12 mouse cellular contexts compared by ENCODE assay signal in genomic region chr8:91059086-91059578, GRCm38 (mm10). TPM values are rescaled to one million over a fixed set of nuclear protein-coding genes. Genes with fewer than 3 reads are reported as not detected.
DNase-seq lines count a peak whose midpoint lies in the region; ATAC-seq and TF ChIP-seq lines count a peak whose summit lies in the region.
"Had no signal": no experiment of that assay in that cellular context is flagged by ENCODE, and none has a peak within 500 bp of the region (broad histone marks: within the 10 kb centered on the region; RNA-seq: fewer than 3 reads in every experiment).

No protein-coding gene starts in this region.

- no peaks in the 10 kb centered on the region for H3K27me3 ChIP-seq in embryonic facial prominence, embryonic 13.5 days
- no peaks in the 10 kb centered on the region for H3K27me3 ChIP-seq in embryonic facial prominence, embryonic 10.5 days (replicated peaks; ENCODE audit: low read depth, poor library complexity, severe bottlenecking)
- H3K27me3 ChIP-seq in midbrain, embryonic 16.5 days (ENCODE audit: control insufficient read depth, insufficient read depth, low read depth, low read length), result no peaks in the 10 kb centered on the region
- H3K27me3 ChIP-seq in midbrain, embryonic 13.5 days, result no peaks in the 10 kb centered on the region

- H3K4me1 ChIP-seq in embryonic facial prominence, embryonic 13.5 days, result peaks cover 7% of the 10 kb centered on the region
- H3K4me1 ChIP-seq in embryonic facial prominence, embryonic 10.5 days, result peaks cover 9% of the 10 kb centered on the region; the same call in 1 of the 2 replicates
- H3K4me1 ChIP-seq in midbrain, embryonic 16.5 days (ENCODE audit: control insufficient read depth, insufficient read depth, low read length), result no peaks in the 10 kb centered on the region
- no peaks in the 10 kb centered on the region for H3K4me1 ChIP-seq in midbrain, embryonic 13.5 days (replicated peaks)

- H3K27ac ChIP-seq in embryonic facial prominence, embryonic 13.5 days, result no peak overlapping the region
- no peak overlapping the region for H3K27ac ChIP-seq in embryonic facial prominence, embryonic 10.5 days (replicated peaks)
- H3K27ac ChIP-seq in layer of hippocampus, adult 2 months, result 0 out of 2 replicates have a peak overlapping the region, but pooled peaks have one; percentile 1
- H3K27ac ChIP-seq in midbrain, embryonic 16.5 days (ENCODE audit: low read length), result no peak overlapping the region
- H3K27ac ChIP-seq in midbrain, embryonic 13.5 days, result no peak overlapping the region

- no peaks in the 10 kb centered on the region for H3K9me3 ChIP-seq in embryonic facial prominence, embryonic 13.5 days
- H3K9me3 ChIP-seq in embryonic facial prominence, embryonic 10.5 days, result no peaks in the 10 kb centered on the region
- H3K9me3 ChIP-seq in midbrain, embryonic 16.5 days (replicated peaks; ENCODE audit: control insufficient read depth, low read length, poor library complexity, severe bottlenecking), result no peaks in the 10 kb centered on the region
- H3K9me3 ChIP-seq in midbrain, embryonic 13.5 days, result no peaks in the 10 kb centered on the region

- TF ChIP-seq CTCF in layer of hippocampus, adult 2 months (conservative IDR thresholded peaks at IDR 0.05), result no peak

- no peak overlapping the region for H3K4me2 ChIP-seq in embryonic facial prominence, embryonic 13.5 days
- no peak overlapping the region for H3K4me2 ChIP-seq in midbrain, embryonic 16.5 days (ENCODE audit: low read length)
- no peak overlapping the region for H3K4me2 ChIP-seq in midbrain, embryonic 13.5 days (replicated peaks)
- H3K4me2 ChIP-seq: heart, embryonic 11.5 days; liver, embryonic 11.5 days had no signal

- peak; percentile 43; the same call in 1 of the 2 replicates for ATAC-seq in embryonic facial prominence, embryonic 13.5 days (ENCODE audit: insufficient number of reproducible peaks, insufficient read depth, low FRiP score, low TSS enrichment, low read depth)
- 0 out of 2 replicates have a peak, but pooled peaks have one; percentile 5 for ATAC-seq in midbrain, embryonic 16.5 days
- ATAC-seq in midbrain, embryonic 13.5 days, result no peak

- peaks cover 4% of the 10 kb centered on the region for H3K36me3 ChIP-seq in embryonic facial prominence, embryonic 13.5 days
- H3K36me3 ChIP-seq in embryonic facial prominence, embryonic 10.5 days (replicated peaks), result peaks cover 21% of the 10 kb centered on the region; the same call in 1 of the 2 replicates
- 0 out of 2 replicates have a peak, but pooled peaks cover 5% of the 10 kb centered on the region for H3K36me3 ChIP-seq in midbrain, embryonic 16.5 days (ENCODE audit: control insufficient read depth, insufficient read depth, low read length)
- H3K36me3 ChIP-seq in midbrain, embryonic 13.5 days, result peaks cover 19% of the 10 kb centered on the region; the same call in 1 of the 2 replicates

- no peak overlapping the region for H3K4me3 ChIP-seq in embryonic facial prominence, embryonic 13.5 days
- no peak overlapping the region for H3K4me3 ChIP-seq in embryonic facial prominence, embryonic 10.5 days
- no peak overlapping the region for H3K4me3 ChIP-seq in layer of hippocampus, adult 2 months
- no peak overlapping the region for H3K4me3 ChIP-seq in midbrain, embryonic 16.5 days (ENCODE audit: low read depth, low read length)
- H3K4me3 ChIP-seq in midbrain, embryonic 13.5 days (replicated peaks), result no peak overlapping the region

- H3K9ac ChIP-seq in embryonic facial prominence, embryonic 13.5 days, result no peak overlapping the region
- H3K9ac ChIP-seq in midbrain, embryonic 16.5 days (ENCODE audit: low read depth, low read length), result no peak overlapping the region
- no peak overlapping the region for H3K9ac ChIP-seq in midbrain, embryonic 13.5 days (replicated peaks)

- no peak for DNase-seq in embryonic facial prominence, embryonic 10.5 days (ENCODE audit: low spot score)
- DNase-seq in layer of hippocampus, adult 2 months (ENCODE audit: low spot score in 2 of 2), result no peak
- DNase-seq in layer of hippocampus, postnatal 36 days, result no peak
- DNase-seq in heart, adult 9 months (ENCODE audit: low spot score in 2 of 2), result no peak
- DNase-seq: gastrocnemius, postnatal 14 days; heart, postnatal 36 days; kidney, adult 11 months had no signal

RNA-seq across cellular contexts. Expression of gene Rbl2, which starts 10.7 kb away (rescaled TPM):
- 16.5 and 19.4 TPM in 2 replicates for polyA plus RNA-seq in embryonic facial prominence, embryonic 13.5 days (2015; fragmentation: Nextera tagmentation; extraction: Ambion mirVana)
- 7.6 and 8.4 TPM in 2 replicates for polyA plus RNA-seq in embryonic facial prominence, embryonic 10.5 days (2016; fragmentation: Nextera tagmentation; extraction: Ambion mirVana)
- 10 to 100 TPM; 38.5 to 42.3 TPM for total RNA-seq in layer of hippocampus, adult 2 months (2021)
- total RNA-seq in layer of hippocampus, postnatal 36 days (2021), result 10 to 100 TPM; 36.3 to 39.5 TPM
- 22.5 and 26.3 TPM in 2 replicates for polyA plus RNA-seq in midbrain, embryonic 16.5 days (2015; fragmentation: Nextera tagmentation; extraction: Ambion mirVana)
- 17.8 and 18.1 TPM in 2 replicates for polyA plus RNA-seq in midbrain, embryonic 13.5 days (2015; fragmentation: Nextera tagmentation; extraction: Ambion mirVana)
